Mouse (Mus musculus): ENCODE measurements at regions not wholly inside any gene's neighbourhood (a gene's known extent, or its start where the extent isn't known, plus 50 kb on each side); places are given as distances from the start of the nearest gene placed in this dataset.
A peak's percentile ranks its signal among the peaks of the same experiment; 100 is the strongest.
"Not testable (repeated sequence)": the region's sequence is repeated elsewhere in the genome, so short reads cannot be mapped to it uniquely, and the experiment has no call there.

DNA sequence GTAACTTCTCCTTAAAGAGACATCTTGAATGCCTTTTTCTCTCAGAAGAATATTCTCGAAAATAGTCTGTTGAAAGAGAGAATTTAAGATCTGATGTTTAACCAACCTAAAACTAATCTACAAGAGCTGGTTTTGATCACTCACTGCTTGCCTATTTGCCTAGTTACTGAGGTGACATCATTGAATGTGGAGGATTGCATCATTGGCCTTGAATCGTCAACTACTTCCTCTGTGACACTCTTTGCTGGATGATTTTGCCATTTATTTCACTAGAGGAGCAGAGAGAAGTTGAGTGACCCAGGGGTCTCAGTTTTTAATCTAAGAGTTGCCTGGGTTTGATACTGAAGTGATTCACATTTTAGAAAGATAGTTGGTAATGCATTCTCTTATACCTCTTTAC, 174.6 kb downstream of the Csl start:
- DNase-seq, result no peak

DNA sequence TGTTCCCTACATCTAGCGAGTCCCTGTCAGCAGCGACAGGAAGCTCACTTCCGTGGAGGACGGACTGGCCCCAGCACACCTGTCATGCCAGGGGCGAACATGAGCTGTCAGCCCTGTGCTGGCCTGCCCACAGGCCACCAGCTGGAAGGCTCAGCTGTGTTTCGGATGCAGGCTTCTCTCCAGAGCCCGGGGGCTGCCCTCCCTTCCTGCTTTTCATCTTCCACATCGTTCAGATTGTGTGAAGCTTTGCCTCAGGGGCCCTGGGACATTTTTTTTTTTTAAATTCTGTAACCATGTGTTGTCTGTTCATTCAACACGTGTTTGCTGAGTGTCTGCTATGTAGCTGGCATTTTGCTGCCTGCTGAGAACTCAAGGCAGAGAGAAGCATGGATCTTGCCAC, 167.2 kb downstream of the Csl start:
- DNase-seq, result peak; percentile 31

DNA sequence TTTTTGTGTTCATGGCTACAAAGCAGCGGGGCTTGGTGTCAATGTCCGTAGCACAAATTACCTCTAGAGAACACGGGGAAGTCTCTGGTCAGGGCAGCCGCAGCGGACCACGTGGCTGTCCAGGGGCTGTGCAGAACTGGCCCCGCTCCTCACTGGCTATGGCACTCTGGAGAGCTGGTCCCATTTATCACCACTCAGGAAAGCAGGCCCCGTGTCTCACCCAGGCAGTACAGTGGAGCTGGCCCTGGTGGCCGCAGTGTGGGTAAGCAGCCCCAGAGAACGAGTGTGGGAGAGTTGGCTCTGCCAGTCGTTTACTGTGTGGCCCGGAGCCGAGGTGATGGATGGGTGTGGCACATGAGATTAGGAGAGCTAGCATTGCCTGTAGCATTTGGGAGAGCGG, 163.8 kb downstream of the Csl start:
- no peak for DNase-seq

DNA sequence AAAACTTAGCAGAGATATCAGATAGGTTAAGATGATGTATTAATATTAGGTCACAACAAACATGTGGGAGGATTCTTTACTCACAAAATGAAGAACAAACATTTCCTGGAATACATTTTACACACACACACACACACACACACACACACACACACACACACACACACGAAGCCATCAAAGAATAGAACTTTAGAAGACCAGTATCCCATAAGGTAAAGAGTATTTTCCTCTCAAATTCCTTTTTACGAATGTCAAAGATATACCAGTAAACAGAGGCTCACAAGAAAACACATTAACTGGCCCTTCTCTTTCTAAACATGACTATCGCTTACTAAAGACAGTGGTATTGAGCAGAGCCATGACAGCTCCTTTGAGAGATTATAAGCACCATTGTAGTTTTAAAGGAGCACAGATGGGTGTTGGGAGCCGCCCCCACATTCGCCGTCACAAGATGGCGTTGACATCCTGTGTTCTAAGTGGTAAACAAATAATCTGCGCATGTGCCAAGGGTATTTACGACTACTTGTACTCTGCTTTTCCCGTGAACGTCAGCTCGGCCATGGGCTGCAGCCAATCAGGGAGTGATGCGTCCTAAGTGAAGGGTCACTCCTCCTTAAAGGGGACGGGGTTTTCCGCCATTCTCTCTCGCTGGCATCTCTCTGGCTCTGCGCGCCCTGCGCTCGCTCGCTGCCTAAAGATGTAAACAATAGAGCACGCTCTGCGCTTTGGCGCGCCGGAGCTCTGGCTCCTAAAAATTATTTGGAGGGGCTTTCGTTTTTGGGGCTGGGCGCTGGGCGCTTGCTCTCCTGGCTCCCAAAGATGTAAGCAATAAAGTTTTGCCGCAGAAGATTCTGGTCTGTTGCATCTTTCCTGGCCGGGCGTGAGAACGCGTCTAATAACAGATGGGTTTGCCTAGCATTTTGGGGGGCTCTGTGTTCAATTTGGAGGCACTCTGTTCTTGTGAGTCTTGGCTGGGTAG, 160.0 kb downstream of the Csl start:
- DNase-seq, result not testable (repeated sequence)

DNA sequence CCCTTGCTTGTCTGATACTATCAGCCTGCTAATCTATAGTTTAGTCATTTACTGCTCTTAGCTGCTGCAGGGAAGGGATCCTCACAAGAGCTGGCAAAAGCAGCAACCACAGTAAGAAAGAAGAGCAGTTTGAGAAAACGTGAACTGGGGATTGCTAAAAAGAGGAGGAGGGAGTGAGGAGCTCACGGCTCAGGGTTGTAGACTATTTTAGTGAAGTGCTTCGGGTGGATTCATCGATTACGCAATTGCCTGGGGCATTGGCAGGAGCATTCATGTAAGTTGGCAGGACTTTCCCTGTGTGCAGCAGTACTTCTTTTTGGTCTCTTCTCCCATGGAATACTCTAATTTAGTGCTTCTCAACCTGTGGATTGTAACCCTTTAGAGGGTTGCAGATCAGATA, 157.1 kb downstream of the Csl start:
- peak; percentile 45 for DNase-seq

DNA sequence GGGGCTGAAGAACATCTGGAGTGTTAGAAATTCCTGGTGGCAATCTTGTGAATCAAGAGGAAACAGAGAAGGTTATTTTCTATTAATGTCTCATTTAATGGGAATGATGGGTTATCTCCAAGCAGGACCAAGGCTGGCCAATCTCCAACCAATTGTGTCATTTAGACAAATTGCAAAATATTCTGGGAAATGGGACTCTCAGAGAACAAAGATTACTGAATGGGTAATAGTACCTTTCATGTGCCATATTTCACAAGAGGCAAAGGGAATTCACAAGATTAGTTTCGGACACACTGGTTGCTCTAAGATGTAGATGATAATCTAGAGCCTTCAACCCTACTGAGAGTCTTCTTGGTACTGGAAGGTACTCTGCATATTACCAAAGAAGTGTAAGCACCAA, 155.3 kb downstream of the Csl start:
- no peak for DNase-seq

DNA sequence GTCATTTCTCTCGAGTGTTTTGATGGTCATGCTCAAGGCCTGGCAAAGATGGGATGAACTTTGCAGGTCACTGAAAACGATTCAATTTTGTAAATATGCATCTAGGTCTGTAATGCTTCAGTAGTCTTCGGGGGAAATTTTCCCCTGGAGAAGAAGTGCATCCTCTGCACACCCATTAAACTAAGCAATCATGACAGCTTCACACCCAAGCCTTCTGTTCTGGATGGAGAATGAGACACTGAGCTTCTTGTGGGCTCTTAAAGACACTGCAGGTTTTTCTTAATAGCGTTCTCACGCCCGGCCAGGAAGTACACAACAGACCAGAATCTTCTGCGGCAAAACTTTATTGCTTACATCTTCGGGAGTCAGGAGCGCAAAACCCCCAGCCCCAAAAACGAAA, 151.0 kb downstream of the Csl start:
- DNase-seq, result no peak

DNA sequence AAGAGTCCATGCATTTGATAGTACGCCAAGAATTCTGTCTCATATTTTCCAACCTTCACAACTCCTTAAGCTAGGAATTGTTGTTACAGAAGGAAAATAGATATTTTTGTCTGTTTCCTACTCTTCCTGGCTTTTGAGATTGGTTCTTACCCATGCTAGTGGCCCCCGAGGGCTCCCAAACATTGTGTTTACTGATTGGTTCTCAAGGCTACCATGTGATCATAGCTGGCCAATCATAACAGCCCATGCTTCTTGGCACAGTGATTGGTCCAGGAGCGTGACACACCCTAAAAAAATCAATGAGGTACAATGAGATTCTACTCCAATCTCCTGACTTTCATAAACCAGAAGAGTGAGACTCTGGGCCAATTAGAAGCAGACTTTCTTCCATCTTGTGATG, 150.0 kb downstream of the Csl start:
- no peak for DNase-seq

DNA sequence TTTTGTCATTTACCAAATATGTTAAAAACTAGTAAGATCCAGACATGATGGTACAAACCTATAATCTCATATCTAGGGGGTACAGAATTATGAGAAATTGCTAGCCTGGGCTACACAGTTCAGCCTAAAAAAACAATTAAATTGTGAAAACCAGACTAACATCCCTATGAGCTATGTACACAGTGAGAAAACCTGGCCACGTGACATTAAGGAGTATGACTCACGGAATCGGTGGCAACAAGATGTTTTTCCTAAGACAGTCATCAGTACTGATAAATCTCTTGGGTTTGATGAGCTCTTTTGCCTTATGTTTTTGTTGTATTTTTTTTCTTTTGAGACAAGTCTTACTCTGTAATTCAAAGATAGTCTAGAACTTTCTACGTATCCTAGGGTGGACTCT, 148.6 kb downstream of the Csl start:
- no peak for DNase-seq

DNA sequence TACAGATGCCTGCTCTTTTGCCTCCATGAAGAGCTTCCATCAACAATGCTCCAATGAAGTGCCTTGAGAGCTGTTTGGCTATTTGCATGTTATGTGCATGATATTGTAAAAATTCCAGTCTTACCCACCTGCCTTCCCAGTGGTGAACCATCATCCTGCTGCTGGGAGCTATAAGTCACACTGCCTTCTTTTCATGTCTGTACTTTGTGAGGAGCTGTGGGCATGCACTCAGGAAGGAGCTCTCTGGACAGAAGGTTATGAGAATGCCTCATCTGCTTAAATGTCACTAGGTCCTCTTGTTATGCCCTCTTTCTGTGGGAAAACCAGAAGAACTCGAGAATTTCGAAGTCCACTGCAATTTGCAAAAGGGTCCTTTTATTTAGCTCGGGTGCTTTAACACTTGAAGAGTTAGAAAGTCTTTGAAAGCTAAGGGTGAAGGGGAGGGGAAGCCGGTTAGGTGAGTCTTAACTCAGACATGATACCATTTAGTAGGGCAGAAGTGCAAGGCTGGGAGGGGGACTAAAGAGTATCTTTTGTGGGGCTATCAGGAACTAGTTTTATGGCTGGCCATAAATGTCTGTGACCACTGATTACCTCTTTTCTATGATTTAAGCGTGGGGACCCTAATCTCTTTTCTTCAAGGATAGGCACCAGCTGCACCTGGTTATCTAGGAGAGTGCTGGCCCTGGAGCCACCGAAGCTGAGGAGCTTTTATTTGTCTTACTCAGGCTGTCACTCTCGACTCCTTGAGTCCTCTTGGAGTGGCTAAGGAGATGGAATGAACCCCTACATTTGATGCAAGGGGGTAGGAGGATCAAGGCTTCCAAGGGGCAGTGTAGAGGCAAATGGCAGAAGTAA, 144.8 kb downstream of the Csl start:
- no peak for DNase-seq

DNA sequence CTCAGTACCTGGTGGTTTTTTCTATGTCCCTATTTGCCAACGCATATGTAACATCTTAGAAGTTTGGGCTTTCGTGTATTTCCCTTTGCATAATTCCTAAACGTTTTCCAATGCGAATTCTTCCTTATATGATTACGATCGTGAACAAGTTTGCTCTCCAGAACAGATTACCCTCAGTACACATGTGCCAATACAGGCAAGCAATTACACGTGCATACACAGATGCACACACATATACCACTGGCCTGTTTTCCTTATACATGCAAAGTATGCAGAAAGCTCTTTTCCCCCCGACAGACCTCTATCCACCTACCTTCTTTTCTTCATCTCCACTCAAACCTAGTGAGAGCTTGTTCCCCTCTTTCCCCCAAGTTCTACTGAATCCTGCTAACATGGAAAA, 144.1 kb downstream of the Csl start:
- DNase-seq, result no peak

DNA sequence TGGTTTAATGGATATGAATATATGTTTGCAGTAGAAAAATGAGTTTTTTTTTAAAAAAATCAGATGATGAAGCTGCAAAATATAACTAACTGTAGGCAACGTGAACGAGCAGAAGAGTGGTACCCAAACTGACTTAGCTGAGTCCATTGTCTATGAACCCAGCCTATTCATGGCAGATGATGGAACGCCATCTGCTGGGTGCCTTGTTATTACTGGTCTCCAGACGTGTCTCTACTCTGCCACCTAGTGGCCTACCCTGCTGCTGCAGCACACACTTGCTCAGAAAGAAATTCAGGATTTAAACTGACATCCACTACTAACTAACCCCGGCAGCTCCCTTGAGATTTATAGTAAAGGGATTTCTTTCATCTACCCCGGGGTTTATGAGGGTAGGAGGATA, 143.7 kb downstream of the Csl start:
- DNase-seq, result peak; percentile 53

DNA sequence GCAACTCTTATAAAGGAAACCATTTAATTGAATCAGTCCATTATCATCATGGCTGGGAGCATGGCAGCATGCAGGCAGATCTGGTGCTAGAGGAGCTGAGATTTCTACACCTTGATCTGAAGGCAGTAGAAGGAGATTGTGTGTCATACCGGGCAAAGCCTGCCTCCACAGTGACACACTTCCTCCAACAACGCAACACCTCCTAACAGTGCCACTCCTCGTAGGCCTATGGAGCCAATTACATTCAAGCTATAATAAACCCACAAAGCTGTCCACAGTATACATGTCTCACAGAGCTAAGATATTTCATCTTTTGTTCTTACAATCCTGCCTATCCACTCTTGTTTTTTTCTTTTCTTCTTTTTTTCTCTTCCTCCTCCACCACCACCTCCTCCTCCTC, 141.8 kb downstream of the Csl start:
- DNase-seq, result no peak

DNA sequence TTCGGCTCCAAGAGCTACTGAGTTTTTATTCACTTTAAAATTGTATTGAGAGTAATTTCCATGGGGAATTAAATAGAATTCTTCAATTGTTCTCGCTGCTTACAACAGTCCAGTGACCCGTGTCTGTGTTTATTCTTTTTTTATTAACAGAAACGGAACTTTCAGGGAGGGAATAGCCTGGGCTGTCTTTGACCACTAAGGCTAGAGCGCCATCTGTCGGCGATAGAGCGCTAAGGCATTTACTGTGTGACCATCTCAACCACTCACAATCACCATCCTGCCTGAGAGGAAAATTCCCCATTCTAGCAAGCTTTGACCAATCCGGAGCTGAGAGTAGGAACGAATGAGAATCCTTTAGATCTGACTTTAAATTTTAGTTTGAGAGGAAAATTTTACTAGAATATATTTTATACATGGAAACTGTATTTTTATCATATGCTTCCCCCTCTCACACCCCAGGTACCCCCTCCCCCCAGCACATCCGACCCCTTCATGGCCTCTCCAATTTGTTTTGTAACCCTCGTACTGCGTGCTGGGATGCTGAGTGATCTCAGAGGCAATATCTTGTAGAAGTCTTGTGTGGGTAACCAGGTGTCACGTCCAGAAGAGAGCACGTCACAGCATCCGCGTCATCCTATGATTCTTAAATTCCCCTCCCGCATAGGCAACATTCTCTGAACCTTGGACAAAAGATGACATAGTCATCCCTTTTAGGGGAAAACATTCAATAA, 139.9 kb downstream of the Csl start:
- peak; percentile 44 for DNase-seq

DNA sequence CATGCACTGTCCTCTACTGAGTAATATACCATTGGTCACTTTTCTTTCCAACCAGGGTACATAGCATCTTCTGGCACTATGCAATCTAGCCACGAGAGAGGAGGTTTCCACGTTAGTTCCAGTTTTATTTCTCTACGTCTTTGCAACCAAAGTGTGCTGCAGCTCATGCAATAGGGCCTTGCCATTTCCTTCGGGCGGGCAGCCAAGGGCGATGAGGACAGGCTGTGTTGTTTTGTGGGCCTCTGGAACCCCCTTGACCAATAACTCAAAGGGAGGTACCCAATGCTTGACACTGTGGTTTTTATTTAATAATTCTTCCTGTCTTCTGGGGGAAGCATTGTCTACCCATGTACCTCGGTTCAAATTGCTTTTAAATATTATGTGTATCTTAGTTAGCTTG, 139.0 kb downstream of the Csl start:
- no peak for DNase-seq

DNA sequence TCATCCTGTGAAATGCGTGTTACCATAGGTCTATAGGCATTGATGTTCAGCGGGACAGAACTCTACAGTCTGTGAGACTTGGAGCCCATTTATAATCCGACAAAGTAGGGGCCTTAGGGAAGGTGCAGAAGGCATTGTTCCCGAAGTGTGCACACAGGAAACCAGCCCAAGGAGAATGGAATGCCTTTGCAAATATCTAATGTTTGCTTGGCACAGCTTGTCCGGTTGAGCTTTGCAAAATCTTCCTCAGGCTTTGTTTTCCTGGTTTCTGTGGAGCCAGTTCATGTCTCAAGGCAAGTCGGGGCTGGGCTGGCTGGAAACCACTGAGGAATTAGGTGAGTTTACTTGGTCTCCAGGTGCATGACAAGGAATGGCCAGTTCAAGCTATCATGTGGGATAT, 132.1 kb downstream of the Csl start:
- no peak for DNase-seq

DNA sequence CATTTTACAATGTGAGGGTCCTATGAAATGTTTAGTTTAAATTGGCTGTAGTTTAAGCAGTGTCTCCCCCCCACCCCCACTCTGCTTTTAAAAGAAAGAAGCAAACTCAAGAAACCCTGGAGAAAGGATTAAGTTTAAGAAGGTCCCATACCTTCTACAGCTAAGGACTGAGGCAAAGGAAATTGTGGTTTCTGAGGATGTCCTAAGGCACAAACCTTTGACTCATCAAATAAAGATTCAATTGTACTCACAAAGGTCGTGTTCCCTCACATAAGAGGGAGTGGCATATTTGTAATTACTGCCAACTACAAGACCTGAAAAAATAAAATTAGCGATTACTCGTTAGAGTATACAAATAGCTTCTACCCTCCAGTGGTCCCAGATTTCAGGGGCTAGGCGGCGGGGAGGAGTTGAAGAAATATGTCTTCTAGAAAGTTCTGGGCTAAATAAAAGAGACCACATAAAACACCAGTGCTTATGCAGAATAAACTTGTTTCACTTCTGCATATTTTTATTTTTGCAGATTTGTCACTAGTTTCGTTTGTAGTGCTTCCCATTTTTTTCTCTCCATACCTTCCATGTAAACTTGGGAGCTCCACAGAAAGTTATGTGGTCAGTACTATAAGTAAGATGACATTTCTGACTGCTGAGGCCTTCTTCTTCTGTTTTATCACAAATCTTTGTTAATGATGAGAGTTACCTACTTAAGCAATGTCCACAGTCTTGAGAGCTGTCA, 127.0 kb downstream of the Csl start:
- DNase-seq, result no peak

DNA sequence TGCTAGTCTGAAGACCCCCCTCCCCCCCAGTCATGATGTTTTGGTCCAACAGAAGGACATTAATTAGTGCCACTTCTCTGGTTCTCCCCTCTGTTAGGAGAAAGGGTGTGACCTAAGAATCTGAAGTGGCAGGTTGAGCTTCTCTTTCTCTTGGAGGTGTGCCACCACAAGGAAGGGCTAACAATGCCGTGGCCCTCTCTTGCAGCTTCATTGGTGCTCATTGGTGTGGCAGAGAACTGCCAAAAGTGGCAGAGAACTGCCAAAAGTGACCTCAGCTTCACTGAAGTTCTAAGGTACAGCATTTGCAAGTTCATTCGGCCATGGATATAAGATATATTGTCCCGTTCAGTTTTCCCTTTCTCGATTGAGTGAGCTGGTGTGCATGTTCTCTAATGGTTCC, 123.7 kb downstream of the Csl start:
- no peak for DNase-seq

DNA sequence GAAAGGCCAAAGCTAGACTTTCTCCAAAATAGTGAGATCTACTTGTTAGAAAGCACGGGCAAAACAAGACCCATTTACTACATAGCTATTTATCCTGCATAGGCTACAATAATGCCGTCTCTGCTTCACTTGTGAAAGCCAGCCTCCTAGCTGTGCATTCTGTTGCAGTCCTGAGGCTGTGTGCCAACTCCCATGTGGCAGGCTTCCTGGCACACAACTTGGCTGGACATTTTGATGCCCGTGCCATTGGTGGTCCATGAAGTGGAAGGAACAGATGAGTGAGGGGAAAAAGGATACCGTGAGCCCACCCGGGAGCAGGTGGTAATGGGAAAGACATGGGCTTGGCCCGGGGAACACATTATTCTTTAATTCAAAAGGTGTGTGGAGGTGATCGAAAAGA, 120.4 kb downstream of the Csl start:
- no peak for DNase-seq

DNA sequence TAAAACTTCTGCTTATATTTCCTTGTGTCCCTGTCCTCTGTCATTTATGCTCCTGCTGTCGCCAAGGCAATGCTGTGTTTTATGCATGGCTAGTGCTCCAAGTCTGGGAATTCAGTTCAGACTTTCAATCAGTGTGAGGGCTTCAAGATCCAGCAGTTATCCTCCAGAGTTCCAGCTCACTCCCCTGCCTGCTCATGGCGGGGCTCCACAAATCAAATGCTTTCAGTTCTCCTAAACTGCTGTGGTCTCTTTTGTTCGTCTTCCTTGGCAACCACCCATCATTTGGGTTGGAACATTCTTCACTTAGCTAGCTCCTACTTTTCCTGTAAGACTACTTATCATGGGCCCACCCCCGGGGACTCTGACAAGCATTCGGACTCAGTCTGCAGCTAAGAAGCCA, 120.0 kb downstream of the Csl start:
- no peak for DNase-seq

DNA sequence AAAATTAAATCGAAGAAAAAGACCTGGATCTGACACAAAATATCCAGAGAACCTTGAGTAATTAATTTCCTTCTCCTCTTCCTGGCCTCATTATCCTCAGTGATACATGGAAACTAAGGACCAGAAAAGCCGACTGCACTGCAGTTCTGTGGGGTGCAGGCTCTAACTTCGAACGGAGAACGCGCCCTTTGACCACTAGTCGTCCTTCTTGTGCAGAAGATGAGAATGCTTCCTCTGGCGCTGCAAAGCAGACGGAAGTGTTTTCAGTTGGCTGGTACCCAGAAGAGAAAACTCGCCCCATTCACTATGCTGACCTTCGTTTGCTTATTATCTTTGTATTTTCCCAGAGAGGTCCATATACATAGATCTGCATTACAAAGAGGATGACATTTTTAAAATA, 117.7 kb downstream of the Csl start:
- DNase-seq, result peak; percentile 27

Measured in gastrocnemius, postnatal 25 days (tissue).